Mouse (Mus musculus): ENCODE data around the gene Fam13a.

The Fam13a gene

DNA sequence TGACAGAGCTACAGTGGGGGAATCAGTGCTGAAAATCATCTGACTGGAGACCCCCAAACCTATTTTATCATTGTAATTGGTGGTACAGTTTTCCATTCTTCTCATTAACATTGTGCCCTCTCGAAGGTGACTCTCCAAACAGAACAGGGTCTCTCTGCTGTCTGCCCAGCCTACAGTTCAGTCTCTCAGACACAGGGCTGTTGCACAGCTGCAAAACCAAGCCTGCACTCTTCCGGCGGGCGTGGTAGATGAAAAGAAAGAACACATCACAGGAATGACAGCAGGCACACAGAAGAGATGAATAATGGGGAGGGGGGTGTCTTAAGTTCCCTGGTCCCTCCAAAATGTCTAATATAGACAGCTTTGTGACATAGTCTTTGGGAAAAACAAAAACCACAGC, 90.2 kb downstream of the Fam13a start:
- CTCF ChIA-PET: no interaction called here

GRCm38 (mm10) chr6:58933189-58933913, 91.0 kb downstream of the Fam13a start:
- CTCF ChIA-PET: no interaction called here

DNA sequence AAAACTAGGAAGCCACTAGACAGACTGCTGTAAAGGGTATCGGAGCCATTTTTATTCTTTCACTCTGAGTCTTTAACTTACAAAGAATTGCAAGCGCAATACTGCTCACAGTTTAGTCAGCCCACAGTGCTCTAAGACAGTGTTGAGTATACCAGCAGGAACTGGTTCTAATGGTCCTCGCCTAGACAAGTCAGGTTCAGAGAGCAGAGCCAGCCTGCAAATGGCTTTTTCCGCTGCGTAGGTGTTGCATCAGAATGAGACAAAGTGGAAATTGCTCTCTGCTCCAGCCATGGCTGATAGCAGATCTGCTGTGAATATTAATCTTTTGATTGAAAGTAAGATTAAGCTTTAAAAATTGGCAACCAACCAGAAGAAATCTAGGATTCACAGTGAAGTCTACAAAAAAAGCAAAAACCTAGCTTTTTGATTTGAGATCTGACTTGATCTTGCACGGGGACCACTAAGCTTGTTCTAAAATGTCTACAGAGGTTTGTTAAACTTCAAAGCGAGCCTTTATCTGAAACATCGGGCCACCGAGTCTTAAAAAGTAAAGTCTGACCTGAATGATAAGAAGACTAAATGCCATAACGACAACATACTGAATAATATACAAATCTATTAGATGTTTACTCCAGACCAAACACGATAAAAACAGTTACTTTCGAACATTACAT, 91.7 kb downstream of the Fam13a start:
- CTCF ChIA-PET: no interaction called here

DNA sequence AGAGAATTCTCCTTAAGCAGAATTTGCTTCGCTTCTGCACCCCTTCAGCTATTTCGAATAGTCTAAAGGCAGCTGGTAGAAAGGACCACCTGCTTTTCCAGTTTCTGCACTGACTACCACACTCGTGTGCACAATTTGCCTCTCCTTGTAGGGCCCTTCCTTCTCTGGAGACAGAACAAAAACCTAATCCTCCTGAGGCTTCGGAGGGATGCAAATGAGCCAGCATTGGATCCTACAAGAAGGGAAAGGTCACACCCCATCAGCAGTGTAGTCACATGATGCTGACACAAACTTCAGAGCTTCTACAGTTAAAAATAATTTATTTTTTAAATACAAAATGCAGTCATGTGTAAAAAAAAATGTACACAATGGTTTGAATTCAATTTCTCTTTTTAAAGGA, 93.2 kb downstream of the Fam13a start:
- CTCF ChIA-PET: no interaction called here

GRCm38 (mm10) chr6:58929911-58930431, 94.4 kb downstream of the Fam13a start:
- CTCF ChIA-PET: no interaction called here

DNA sequence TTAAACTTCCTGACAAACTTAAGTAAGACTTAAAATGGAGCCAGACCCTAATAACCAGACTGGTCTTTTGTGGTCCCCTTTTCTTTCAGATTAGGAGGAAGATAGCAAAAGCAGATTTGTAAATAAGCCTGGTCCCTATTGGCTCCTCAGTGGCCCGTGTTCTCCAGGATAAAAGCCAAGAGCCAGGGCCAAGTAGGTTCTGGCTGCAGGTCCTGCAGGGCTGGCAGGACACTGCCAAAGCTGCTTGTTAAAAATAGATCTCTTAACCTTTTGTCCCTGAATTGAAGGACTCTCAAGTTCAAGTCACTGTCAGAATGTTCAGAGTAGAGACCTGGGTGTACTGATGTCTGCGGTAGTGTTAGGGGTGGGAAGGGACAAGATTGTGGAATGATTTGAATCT, 96.5 kb downstream of the Fam13a start:
- CTCF ChIA-PET: no interaction called here

- CTCF ChIA-PET: no interaction called here
Measured at GRCm38 (mm10) chr6:58922511-58922910, 101.8 kb downstream of the Fam13a start.

GRCm38 (mm10) chr6:58921623-58922022, 102.7 kb downstream of the Fam13a start:
- CTCF ChIA-PET: no interaction called here

DNA sequence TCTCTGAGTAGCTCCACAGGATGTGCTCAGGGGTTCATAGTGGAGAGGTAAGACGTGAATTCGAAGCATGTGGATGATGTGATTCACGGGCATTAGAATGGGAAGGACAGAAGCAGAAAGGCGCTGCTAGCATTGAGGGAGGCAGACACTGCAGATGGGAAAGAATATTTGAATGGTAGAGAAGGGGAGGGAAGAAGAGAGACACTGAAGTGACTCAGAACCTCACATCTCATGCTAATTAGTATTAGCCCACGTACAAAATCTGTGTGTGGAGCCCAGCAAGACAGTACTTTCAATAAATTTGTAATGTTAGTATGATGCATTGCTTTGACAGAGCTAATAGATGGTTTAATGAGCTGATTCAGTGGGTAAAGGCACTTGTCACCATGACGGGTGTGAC, 103.6 kb downstream of the Fam13a start:
- CTCF ChIA-PET: no interaction called here

DNA sequence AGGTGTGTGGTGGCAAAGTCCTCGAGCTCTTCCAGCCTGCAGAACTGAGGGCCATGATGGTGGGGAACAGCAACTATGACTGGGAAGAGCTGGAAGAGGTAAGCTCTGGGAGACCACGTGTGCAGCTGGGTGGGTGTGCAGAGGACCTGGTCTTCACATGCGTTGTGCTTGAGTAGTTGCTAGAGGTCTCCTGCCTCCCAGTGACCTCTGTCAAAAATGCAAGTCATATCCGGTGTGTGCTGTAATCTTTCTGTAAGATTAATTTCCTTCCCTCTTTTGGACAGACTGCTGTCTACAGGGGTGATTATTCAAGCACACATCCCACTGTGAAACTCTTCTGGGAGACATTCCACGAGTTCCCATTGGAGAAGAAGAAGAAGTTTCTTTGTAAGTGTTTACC, 107.9 kb downstream of the Fam13a start:
- CTCF ChIA-PET: no interaction called here

- CTCF ChIA-PET: no interaction called here
Measured at GRCm38 (mm10) chr6:58913971-58914370, 110.4 kb downstream of the Fam13a start.

- CTCF ChIA-PET: no interaction called here
Measured at GRCm38 (mm10) chr6:58913551-58913950, 110.8 kb downstream of the Fam13a start.

DNA sequence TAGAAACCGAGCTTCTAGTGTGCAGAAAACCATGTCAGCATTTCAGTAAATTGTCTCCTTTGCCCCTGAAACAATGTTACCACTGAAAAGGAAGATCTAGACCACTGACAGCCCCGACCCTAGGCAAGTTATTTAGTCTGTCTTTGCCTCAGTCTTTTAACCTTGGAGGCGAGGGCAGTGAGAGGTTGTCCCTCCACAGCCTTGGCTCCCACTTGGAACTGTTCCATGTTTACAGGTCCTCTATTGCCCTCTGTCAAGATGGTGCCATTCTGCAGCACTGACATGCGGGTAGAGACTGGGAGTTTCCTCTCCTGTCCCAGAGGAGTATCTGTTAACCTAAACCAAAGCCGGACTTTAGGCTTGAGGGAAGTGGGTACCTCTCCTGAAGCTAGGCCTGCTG, 111.5 kb downstream of the Fam13a start:
- CTCF ChIA-PET: no interaction called here

GRCm38 (mm10) chr6:58907791-58908190, 116.6 kb downstream of the Fam13a start:
- CTCF ChIA-PET: no interaction called here

DNA sequence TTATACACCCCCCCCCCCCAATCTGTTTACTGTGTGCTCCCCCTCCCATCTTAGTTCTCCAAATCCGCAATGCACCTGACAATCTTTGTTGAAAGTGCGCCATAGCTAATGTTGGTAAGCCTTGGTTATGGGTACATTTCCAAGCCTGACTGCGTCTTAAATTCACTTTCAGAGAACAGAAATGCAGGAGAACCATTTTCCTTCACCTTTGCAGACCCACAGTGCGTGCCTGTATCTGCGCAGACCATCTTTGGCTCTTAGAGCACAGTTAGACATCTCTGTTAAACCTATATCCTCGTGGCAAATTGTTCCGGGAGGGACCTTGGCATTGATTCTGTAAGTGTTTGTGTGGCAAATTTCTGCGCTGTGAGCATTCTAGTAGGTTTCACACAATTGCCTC, 117.0 kb downstream of the Fam13a start:
- CTCF ChIA-PET: no interaction called here

DNA sequence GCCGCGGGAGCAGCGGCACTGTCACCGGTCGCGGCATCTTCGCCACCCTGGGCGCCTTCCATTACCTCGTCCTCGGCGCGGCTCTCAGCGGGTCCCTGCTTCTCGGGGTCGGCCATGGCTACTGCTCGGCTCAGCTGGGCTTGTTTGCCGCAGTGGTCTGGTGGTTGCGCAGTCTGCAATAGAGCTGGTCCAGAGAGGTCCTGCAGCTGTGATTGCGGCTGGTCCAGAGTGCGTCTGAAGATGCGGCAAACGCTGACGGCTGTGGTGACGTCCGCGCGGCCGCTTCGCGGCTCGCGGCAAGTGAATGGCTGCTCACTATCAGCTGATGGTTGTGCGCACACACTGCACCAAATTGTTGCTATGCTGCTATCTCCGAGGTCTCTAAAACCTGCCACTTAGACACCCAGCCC, 117.5 kb downstream of the Fam13a start, which contains the start of gene Nap1l5:
TSS of gene Nap1l5 (minus strand) at position 225 of the 410 bp plus-strand sequence.
- CTCF ChIA-PET: no interaction called here

GRCm38 (mm10) chr6:58904551-58904950, 119.8 kb downstream of the Fam13a start:
- CTCF ChIA-PET: no interaction called here

DNA sequence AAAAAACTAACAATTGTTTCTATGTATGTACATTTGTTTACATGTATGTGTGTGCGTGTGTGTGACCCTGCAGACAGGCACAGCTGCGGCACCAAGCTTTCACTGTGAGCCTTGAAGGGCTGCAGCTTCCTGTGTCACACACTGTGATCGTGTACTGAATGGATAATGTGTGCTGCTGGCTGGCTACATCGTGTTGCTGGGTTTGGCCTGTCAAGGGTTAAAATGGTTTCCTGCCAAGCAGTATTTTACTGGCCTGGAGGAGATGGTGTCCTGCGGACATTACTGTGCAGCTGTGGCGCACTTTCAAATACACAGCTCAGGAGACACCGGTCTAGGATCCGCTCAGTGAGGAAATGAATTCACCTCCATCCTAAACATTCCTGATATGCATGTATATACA, 121.2 kb downstream of the Fam13a start:
- CTCF ChIA-PET: no interaction called here

GRCm38 (mm10) chr6:58900536-58900935, 123.8 kb downstream of the Fam13a start:
- CTCF ChIA-PET: no interaction called here

DNA sequence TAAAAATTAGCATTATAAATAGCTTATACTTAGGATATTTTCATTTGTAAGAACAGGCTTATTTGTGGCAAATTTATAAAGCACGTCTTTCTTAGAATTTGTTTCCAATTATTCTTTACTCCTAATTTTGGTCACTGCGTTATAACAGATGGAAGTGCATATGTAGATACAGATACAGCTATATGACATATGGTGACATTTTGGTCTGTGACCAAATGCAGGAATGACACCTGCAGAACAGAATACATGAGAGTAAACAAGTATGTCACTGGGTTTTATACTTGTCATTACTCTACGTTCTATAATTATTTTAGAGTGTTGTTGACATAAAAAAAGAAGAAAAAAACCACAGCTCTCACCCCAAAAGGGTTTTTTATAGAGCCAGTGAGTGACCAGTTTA, 125.3 kb downstream of the Fam13a start:
- CTCF ChIA-PET: no interaction called here

DNA sequence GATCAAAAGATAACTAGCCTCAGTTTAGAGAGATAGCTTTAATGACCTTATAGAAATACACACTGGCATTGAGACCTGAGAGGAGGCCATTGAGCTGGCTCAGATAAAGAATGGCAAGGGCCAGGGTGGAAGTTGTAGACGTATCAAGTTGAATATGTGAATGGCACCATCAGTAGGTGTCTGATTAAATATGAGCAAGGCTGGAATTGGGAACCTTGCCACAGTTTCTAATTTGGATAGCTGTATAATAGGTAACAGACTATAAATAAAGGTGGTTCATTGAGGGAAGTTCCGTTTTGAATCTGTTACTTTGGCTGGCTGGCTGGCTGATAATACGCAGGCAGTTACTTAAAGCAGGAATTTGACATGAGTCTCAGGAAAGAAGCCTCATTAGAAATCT, 127.7 kb downstream of the Fam13a start:
- CTCF ChIA-PET: no interaction called here

GRCm38 (mm10) chr6:58894994-58895393, 129.4 kb downstream of the Fam13a start:
- CTCF ChIA-PET: no interaction called here

DNA sequence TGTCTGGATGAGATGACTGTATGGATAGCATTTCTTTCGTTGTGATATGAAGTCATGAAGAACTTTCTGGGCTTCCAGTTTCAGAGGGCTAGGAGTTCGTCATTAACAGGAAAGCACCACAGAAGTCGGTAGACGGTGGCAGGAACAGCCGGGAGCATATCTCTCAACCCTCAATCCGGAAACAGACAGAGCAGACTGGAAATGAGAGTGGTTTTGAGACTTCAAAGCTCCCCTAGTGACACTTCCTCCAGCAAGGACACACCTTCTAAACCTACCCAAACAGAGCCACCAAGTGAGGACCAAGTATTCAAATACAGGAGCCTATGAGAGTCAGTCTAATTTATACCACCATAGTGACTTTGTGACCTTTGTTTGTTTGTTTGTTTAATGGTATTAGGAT, 131.0 kb downstream of the Fam13a start:
- CTCF ChIA-PET: no interaction called here

DNA sequence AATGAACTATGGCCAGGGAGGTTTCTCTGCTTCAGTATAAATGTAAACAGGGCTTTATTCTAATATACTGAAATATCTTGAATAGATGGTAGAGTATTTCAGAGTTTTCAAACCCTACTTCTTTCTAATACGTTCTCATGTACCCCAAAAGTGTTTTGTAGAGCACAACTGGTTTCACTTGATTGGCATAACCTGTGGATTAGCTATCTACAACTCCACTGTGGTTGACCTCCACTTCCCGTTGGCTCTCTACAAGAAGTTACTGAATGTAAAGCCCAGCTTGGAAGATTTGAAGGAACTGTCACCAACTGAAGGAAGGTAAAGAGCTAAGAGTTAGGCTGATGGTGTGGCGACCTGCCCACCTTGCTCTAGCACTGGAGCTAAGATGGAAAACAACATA, 134.4 kb downstream of the Fam13a start:
- CTCF ChIA-PET: interaction anchor here (0.6 kb wide), 1 partner anchor 307 kb away, joined by 5 read pairs; no protein-coding TSS in a partner anchor
